Mouse (Mus musculus) cerebellum, adult 11 months (tissue): Measurements from ENCODE around the gene Gm13178.
A peak's percentile ranks its signal among the peaks of the same experiment; 100 is the strongest.

ENCODE experiments used
- DNase-seq: peaks from one replicate; pipeline ENCODE4 v3.0.0; 2022

Gene Gm13178

DNA sequence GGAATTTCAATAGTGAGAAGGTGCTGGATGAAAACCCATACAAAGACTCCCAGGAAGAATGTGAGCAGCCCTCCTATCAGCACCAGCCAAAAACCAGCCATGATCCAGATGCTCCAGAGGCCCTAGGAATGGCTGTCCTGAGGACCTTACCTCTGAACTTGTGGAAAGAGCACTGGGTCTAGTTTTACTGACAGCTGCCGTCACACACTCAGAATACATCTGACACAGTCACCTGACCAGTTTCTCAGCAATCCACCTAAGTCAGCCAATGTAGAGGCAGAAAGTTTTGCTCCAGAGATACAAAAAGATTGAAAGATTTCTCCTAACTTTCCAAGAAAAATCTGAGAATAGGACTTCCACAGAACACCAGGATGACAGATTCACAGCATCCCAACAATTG lies at the start of gene Gm13178:
Gene Gm13178 (minus strand): TSS at position 101 of the 400 bp plus-strand sequence.
- no peak for DNase-seq

DNA sequence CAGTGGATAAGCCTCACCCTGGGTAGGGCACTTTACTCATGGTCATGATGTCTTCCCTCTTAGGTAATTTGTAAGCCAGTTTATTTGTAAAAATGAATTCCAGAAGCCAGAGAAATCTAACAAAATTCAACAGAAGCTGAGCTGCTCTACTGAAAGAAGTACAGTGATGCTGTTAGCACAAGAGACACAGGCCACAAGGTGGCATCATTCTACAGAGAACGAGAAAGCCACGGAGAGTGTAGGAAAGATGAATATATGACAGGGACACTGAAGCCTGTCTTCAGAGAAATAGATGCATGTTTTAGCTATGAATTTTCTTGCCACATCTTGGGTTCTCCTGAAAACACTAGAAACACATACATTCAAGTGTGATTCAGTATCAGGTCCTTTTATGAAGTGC lies 44.5 kb upstream of the Gm13178 start:
- DNase-seq: peak; percentile 10

DNA sequence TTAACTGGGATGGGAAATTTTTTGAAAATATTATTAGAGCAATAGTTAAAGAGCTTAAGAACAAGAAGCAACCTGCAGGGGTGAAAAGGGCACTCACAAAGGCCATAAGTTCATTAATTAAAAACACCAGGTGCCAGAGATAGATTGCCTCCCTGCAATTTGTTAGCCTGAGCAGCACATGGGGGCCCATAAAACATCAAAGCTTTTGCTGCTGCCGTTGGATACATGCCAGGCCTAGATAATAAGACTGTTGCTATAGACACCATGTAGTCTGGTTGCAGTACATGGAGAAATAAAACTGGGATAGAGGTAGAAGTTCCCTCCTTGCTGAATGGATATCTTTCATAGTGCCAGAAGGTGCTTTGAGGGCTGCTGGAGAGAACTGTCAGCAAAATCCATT lies 27.9 kb upstream of the Gm13178 start:
- no peak for DNase-seq

DNA sequence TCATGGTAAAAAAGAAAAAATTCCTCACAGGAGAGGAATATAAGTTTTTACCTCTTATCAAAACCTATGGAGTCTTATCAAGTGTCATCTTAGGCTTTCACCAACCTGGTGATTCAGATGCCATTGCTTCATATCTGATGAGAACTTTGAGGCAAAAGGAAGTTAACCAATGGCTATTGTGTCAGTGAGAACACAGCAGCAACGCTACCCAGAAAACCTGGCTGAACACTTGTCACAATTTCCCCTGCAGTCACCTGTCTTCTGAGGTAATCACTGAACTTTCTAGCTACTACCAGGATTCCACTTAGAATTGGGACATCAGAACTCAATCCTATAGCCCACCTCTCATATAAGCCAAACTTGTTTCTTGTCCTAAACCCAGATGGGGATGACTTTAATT lies 1.5 kb downstream of the Gm13178 start:
- no peak for DNase-seq

DNA sequence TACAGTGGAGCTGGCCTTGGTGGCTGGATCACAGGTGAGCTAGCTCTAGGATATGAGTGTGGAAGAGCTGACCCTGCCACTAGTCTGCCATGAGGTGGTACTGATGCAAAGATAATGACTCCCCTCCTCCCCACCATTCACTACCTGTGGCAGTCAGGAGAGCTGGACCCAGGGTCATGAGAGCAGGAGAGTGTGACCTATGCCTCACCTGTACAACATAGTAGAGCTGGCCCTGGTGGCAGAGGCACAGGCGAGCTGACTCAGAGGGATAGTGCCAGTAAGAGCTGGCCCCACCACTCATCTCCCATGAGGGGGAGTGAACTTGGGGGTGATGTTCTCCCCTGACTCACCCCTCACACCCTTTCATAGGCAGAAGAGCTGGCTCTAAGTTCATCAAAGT lies 2.9 kb downstream of the Gm13178 start:
- DNase-seq: no peak

DNA sequence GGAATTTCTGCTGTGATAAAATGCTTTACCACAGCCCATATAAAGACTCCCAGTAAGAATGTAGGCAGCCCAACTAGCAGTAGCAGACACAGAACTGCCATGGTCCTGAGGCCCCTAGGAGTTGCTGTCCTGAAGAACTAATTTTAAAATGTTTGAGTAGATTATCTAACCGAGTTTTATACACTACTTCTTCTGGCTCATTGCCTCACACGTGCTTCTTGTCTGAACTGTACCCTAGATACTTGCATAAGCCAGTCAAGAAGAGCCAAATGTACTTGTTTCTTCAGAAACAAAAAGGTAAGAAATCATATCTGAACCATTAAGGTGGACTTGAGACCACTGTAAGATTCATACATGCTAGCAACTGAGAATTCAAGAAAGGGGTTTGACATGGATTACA lies 34.9 kb downstream of the Gm13178 start, which contains the start of gene Gm436:
Gene Gm436 (minus strand): TSS at position 101 of the 400 bp plus-strand sequence.
- DNase-seq: no peak
